Comparison of ENCODE assay signal across 27 mouse cellular contexts in genomic region chr11:79617991-79618390, GRCm38 (mm10). TPM values are rescaled to one million over a fixed set of nuclear protein-coding genes. Genes with fewer than 3 reads are reported as not detected.
DNase-seq lines count a peak whose midpoint lies in the region; ATAC-seq and TF ChIP-seq lines count a peak whose summit lies in the region.
"Had no signal": no experiment of that assay in that cellular context is flagged by ENCODE, and none has a peak within 500 bp of the region (broad histone marks: within the 10 kb centered on the region; RNA-seq: fewer than 3 reads in every experiment).

No protein-coding gene starts in this region.

- TF ChIP-seq CTCF in cerebellum, adult 2 months (IDR thresholded peaks at IDR 0.05; ENCODE audit: borderline replicate concordance, insufficient read depth, low read depth, low read length): no peak

- 55% methylated on average over 8 of the region's 8 CpGs for WGBS in cerebellum, adult 2 months
- WGBS in kidney, embryonic 15.5 days: 86% methylated on average over 8 of the region's 8 CpGs

- intact Hi-C loops in left cerebral cortex, postnatal 4 days (cut with DNase I): no loop called here

- peaks cover 6% of the 10 kb centered on the region for H3K4me1 ChIP-seq in cerebellum, adult 2 months (ENCODE audit: control insufficient read depth, insufficient read depth, low read length)
- H3K4me1 ChIP-seq in kidney, embryonic 15.5 days: no peaks in the 10 kb centered on the region
- H3K4me1 ChIP-seq: heart, embryonic 13.5 days; limb, embryonic 15.5 days; liver, embryonic 13.5 days had no signal

- peak; percentile 47 to 53 for DNase-seq in cerebellum, postnatal 14 days
- DNase-seq in cerebellum, adult 2 months: no peak
- peak; percentile 60 for DNase-seq in left cerebral cortex, postnatal 4 days
- DNase-seq in left cerebral cortex, adult 11 months (ENCODE audit: low spot score): no peak
- DNase-seq in thymus, postnatal 10 days (ENCODE audit: low spot score in 2 of 2): peak; percentile 49 to 63
- DNase-seq in adrenal gland, adult 8-10 months: no peak
- DNase-seq: adrenal gland, postnatal 10 days; cerebellum, adult 9-11 months; gastrocnemius, postnatal 10 days; heart, postnatal 10 days; kidney, adult 11 months; kidney, postnatal 25 days; liver, embryonic 13.5 days; lung, adult 18-20 months had no signal

- H3K27ac ChIP-seq in cerebellum, adult 2 months (ENCODE audit: insufficient read depth, low read length): no peak overlapping the region
- no peak overlapping the region for H3K27ac ChIP-seq in kidney, embryonic 15.5 days
- H3K27ac ChIP-seq: forebrain, embryonic 13.5 days; heart, embryonic 13.5 days; layer of hippocampus, adult 2 months; limb, embryonic 10.5 days; limb, embryonic 15.5 days; liver, embryonic 13.5 days; macrophage; midbrain, embryonic 15.5 days; neural tube, embryonic 13.5 days had no signal

- no peak for TF ChIP-seq POLR2A in cerebellum, adult 2 months (IDR thresholded peaks at IDR 0.05; ENCODE audit: borderline replicate concordance, insufficient read depth, low read length)

- no peak overlapping the region for H3K4me3 ChIP-seq in cerebellum, adult 2 months (replicated peaks; ENCODE audit: insufficient read depth, low read depth, low read length)
- no peak overlapping the region for H3K4me3 ChIP-seq in kidney, embryonic 15.5 days (replicated peaks)
- H3K4me3 ChIP-seq: erythroblast, embryonic 14.5 days; forebrain, embryonic 13.5 days; heart, embryonic 13.5 days; layer of hippocampus, adult 2 months; limb, embryonic 10.5 days; limb, embryonic 15.5 days; liver, embryonic 13.5 days; midbrain, embryonic 15.5 days; neural tube, embryonic 13.5 days had no signal

- H3K36me3 ChIP-seq in kidney, embryonic 15.5 days: no peaks in the 10 kb centered on the region
- H3K36me3 ChIP-seq: heart, embryonic 13.5 days; limb, embryonic 10.5 days; limb, embryonic 15.5 days; liver, embryonic 13.5 days had no signal

- H3K27me3 ChIP-seq in cerebellum, adult 2 months (ENCODE audit: control insufficient read depth, insufficient read depth, low read length): no peaks in the 10 kb centered on the region
- H3K27me3 ChIP-seq in kidney, embryonic 15.5 days: no peaks in the 10 kb centered on the region
- H3K27me3 ChIP-seq: forebrain, embryonic 13.5 days; limb, embryonic 15.5 days; midbrain, embryonic 15.5 days; neural tube, embryonic 13.5 days had no signal

- no peaks in the 10 kb centered on the region for H3K9me3 ChIP-seq in kidney, embryonic 15.5 days (replicated peaks)
- H3K9me3 ChIP-seq: forebrain, embryonic 13.5 days; G1E; heart, embryonic 13.5 days; limb, embryonic 10.5 days; limb, embryonic 15.5 days; liver, embryonic 13.5 days; midbrain, embryonic 15.5 days; neural tube, embryonic 13.5 days had no signal

- ATAC-seq in kidney, embryonic 15.5 days (replicated peaks; ENCODE audit: low FRiP score): no peak
- ATAC-seq: forebrain, embryonic 13.5 days; inflammation-experienced regulatory T-cells, adult 6 months; lung, postnatal 0 days; midbrain, embryonic 15.5 days had no signal

- H3K9ac ChIP-seq in kidney, embryonic 15.5 days: no peak overlapping the region
- H3K9ac ChIP-seq: forebrain, embryonic 13.5 days; heart, embryonic 13.5 days; limb, embryonic 15.5 days; liver, embryonic 13.5 days; midbrain, embryonic 15.5 days; neural tube, embryonic 13.5 days had no signal

- H3K4me2 ChIP-seq in kidney, embryonic 15.5 days: no peak overlapping the region
- H3K4me2 ChIP-seq: forebrain, embryonic 13.5 days; heart, embryonic 13.5 days; limb, embryonic 15.5 days; liver, embryonic 13.5 days; midbrain, embryonic 15.5 days; neural tube, embryonic 13.5 days had no signal

RNA-seq across cellular contexts. Expression of gene Rab11fip4, which starts 27.0 kb away (rescaled TPM):
- polyA plus RNA-seq in cerebellum, adult 2 months (2012; rRNA removed): 94.8 and 95.7 TPM in 2 replicates
- total RNA-seq in left cerebral cortex, postnatal 4 days (2021): 100 to 1,000 TPM; 142 to 144 TPM
- 9.6 and 9.7 TPM in 2 replicates for polyA plus RNA-seq in kidney, embryonic 15.5 days (2015; fragmentation: Nextera tagmentation; extraction: Ambion mirVana)
- 10 to 100 TPM in 2 of 4 experiments, 1 to 10 TPM in 2; 4.7 to 20.6 (median 10.4) TPM for total RNA-seq in adrenal gland, adult 8-10 months (2022)
- polyA plus RNA-seq: erythroblast, embryonic 14.5 days; G1E had no signal

Comparison
In these comparisons a context has a peak if more than half of its experiments do, and no peak if none do; other contexts are left out.
1. DNase-seq: peak in cerebellum, postnatal 14 days (2 of 2), left cerebral cortex, postnatal 4 days (single experiment) and thymus, postnatal 10 days (2 of 2); none in cerebellum, adult 2 months (0 of 2), left cerebral cortex, adult 11 months (single experiment) and adrenal gland, adult 8-10 months (single experiment).
2. RNA of gene Rab11fip4, which starts 27.0 kb away (total RNA-seq): 142 to 144 TPM in left cerebral cortex, postnatal 4 days; 4.7 to 20.6 TPM in adrenal gland, adult 8-10 months; every median in the first group is over 4 times any median in the second.